Mouse (Mus musculus): ENCODE results near the gene Cog6.

Gene Cog6

GRCm38 (mm10) chr3:52955481-52956019 lies 61.5 kb downstream of the Cog6 start:
- peaks cover 25% of the 10 kb centered on the region for H3K27me3 ChIP-seq (ENCODE audit: insufficient read depth, low read length)
- TF ChIP-seq NANOG (IDR thresholded peaks at IDR 0.05; ENCODE audit: borderline replicate concordance, low read length), result no peak
- TF ChIP-seq CTCF (conservative IDR thresholded peaks at IDR 0.05; ENCODE audit: low read length), result no peak
- TF ChIP-seq POU5F1 (IDR thresholded peaks at IDR 0.05; ENCODE audit: borderline replicate concordance, low read length), result no peak
- no peaks in the 10 kb centered on the region for H3K36me3 ChIP-seq (ENCODE audit: insufficient read depth, low read length)
- H3K9me3 ChIP-seq (ENCODE audit: low read length), result peaks cover 12% of the 10 kb centered on the region
- H3K4me3 ChIP-seq (replicated peaks; ENCODE audit: low read length), result no peak overlapping the region
- peaks cover 33% of the 10 kb centered on the region for H3K4me1 ChIP-seq (replicated peaks; ENCODE audit: low read depth, low read length)

DNA sequence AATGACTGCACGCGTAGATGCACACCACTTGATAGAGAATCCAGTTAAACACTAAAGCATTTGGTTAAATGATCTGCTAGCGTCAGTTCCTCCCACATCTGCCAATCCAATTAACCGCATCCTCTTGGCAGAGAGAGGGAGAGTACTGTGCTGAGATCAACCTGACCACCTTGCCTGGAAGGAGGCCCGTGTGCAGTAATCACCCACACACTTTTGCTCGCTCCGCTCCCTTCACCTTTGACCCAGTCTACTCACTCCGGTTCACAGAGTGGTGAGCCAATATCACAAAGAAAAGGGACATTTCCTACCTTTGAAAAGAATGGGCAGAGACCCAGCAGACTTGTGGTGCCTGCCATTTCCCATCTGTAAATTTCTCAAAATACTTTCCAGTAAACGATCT lies 62.4 kb downstream of the Cog6 start:
- peaks cover 33% of the 10 kb centered on the region for H3K4me1 ChIP-seq (replicated peaks; ENCODE audit: low read depth, low read length)
- peaks cover 20% of the 10 kb centered on the region for H3K27me3 ChIP-seq (ENCODE audit: insufficient read depth, low read length)
- no peak overlapping the region for H3K4me3 ChIP-seq (replicated peaks; ENCODE audit: low read length)
- peaks cover 12% of the 10 kb centered on the region for H3K9me3 ChIP-seq (ENCODE audit: low read length)
- no peak for TF ChIP-seq CTCF (conservative IDR thresholded peaks at IDR 0.05; ENCODE audit: low read length)
- no peak for TF ChIP-seq NANOG (IDR thresholded peaks at IDR 0.05; ENCODE audit: borderline replicate concordance, low read length)
- TF ChIP-seq POU5F1 (IDR thresholded peaks at IDR 0.05; ENCODE audit: borderline replicate concordance, low read length), result no peak
- no peaks in the 10 kb centered on the region for H3K36me3 ChIP-seq (ENCODE audit: insufficient read depth, low read length)

GRCm38 (mm10) chr3:52953831-52954230 lies 63.2 kb downstream of the Cog6 start:
- H3K36me3 ChIP-seq (ENCODE audit: insufficient read depth, low read length), result no peaks in the 10 kb centered on the region
- peaks cover 33% of the 10 kb centered on the region for H3K4me1 ChIP-seq (replicated peaks; ENCODE audit: low read depth, low read length)
- TF ChIP-seq NANOG (IDR thresholded peaks at IDR 0.05; ENCODE audit: borderline replicate concordance, low read length) (no peak), CTCF (conservative IDR thresholded peaks at IDR 0.05; ENCODE audit: low read length) (no peak), POU5F1 (IDR thresholded peaks at IDR 0.05; ENCODE audit: borderline replicate concordance, low read length) (no peak)
- H3K27me3 ChIP-seq (ENCODE audit: insufficient read depth, low read length), result peaks cover 20% of the 10 kb centered on the region
- H3K9me3 ChIP-seq (ENCODE audit: low read length), result peaks cover 12% of the 10 kb centered on the region
- H3K4me3 ChIP-seq (replicated peaks; ENCODE audit: low read length), result no peak overlapping the region

- no peaks in the 10 kb centered on the region for H3K27me3 ChIP-seq (ENCODE audit: insufficient read depth, low read length)
- no peak for TF ChIP-seq POU5F1 (IDR thresholded peaks at IDR 0.05; ENCODE audit: borderline replicate concordance, low read length)
- TF ChIP-seq NANOG (IDR thresholded peaks at IDR 0.05; ENCODE audit: borderline replicate concordance, low read length), result no peak
- no peak for TF ChIP-seq CTCF (conservative IDR thresholded peaks at IDR 0.05; ENCODE audit: low read length)
- no peaks in the 10 kb centered on the region for H3K4me1 ChIP-seq (replicated peaks; ENCODE audit: low read depth, low read length)
Measured at GRCm38 (mm10) chr3:52948824-52949223, 68.2 kb downstream of the Cog6 start.

DNA sequence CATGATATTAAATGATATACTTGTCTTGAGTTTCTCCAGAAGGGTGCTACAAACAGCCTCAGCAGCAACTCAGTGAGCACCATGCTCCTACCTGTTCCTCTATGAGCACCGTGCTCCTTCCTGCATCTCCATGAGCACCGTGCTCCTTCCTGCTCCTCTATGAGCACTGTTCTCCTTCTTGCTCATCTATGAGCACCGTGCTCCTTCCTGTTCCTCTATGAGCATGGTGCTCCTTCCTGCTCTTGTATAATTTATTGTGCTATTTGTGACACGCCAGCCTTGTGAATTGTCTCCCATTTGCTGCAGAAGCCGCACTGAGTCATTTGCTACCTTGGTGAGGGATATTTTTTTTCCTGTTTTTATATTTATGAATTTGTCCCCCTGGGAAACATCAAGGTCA lies 69.6 kb downstream of the Cog6 start:
- Histone ChIP-seq H3K4me3 (replicated peaks; ENCODE audit: low read length) (no peak overlapping the region), H3K4me1 (replicated peaks; ENCODE audit: low read depth, low read length) (no peaks in the 10 kb centered on the region), H3K36me3 (ENCODE audit: insufficient read depth, low read length) (no peaks in the 10 kb centered on the region), H3K27me3 (ENCODE audit: insufficient read depth, low read length) (no peaks in the 10 kb centered on the region), H3K9me3 (ENCODE audit: low read length) (no peaks in the 10 kb centered on the region)
- TF ChIP-seq NANOG (IDR thresholded peaks at IDR 0.05; ENCODE audit: borderline replicate concordance, low read length), result no peak
- no peak for TF ChIP-seq POU5F1 (IDR thresholded peaks at IDR 0.05; ENCODE audit: borderline replicate concordance, low read length)
- TF ChIP-seq CTCF (conservative IDR thresholded peaks at IDR 0.05; ENCODE audit: low read length), result no peak

More at GRCm38 (mm10) chr3:52948824-52949223, 68.2 kb downstream of the Cog6 start:
- Histone ChIP-seq H3K4me3 (replicated peaks; ENCODE audit: low read length) (no peak overlapping the region), H3K9me3 (ENCODE audit: low read length) (no peaks in the 10 kb centered on the region), H3K36me3 (ENCODE audit: insufficient read depth, low read length) (no peaks in the 10 kb centered on the region)

DNA sequence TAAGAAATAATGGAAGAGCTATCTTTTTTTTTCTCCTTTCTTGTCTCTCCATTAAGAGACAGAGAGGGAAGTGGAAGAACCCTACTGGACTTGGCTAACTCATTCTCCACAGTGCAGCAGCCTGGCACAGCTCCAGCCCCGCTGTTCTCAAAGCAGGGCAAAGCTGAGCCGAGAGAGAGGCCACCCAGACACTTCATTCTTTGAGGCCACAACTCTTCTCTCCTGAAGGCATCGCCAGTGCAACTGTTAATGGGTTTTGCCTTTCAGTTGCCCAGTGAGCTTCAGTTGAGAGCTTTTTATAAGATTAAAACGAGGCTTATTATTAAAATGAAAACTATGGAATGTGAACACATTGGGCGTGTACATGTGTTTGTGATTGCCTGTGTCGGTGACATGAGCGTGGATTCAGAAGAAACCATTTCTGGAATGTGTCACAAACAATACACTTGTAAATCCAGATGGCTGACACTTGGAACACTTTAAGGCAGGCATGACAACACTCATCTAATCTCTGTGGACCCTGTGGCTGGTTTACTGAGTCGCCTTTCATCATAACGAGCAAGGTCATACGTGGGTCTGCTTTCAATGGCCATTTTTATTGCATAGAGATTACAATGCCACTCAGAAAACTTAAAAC lies 76.1 kb downstream of the Cog6 start:
- no peaks in the 10 kb centered on the region for H3K36me3 ChIP-seq (ENCODE audit: insufficient read depth, low read length)
- H3K27me3 ChIP-seq (ENCODE audit: insufficient read depth, low read length), result no peaks in the 10 kb centered on the region
- no peak overlapping the region for H3K4me3 ChIP-seq (replicated peaks; ENCODE audit: low read length)
- H3K4me1 ChIP-seq (replicated peaks; ENCODE audit: low read depth, low read length), result no peaks in the 10 kb centered on the region
- H3K9me3 ChIP-seq (ENCODE audit: low read length), result no peaks in the 10 kb centered on the region
- TF ChIP-seq NANOG (IDR thresholded peaks at IDR 0.05; ENCODE audit: borderline replicate concordance, low read length), result no peak
- no peak for TF ChIP-seq CTCF (conservative IDR thresholded peaks at IDR 0.05; ENCODE audit: low read length)
- TF ChIP-seq POU5F1 (IDR thresholded peaks at IDR 0.05; ENCODE audit: borderline replicate concordance, low read length), result no peak

DNA sequence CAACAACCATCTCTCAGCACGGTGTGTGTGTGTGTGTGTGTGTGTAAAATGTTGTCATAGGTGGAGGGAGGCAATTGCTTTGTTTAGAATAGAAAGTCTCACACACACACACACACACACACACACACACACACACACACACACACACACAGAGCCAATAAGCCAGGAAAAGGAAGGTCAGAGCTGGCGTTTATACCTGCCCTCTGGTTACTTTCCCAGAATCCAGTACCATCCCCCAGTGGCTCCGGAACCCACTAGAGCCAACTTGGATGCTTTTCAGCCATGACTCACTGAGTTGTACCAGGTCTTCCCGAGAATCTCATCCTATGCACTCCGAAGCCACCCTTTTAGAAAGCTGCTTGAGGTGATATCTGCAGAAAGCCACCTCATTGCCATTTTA lies 78.6 kb downstream of the Cog6 start:
- no peaks in the 10 kb centered on the region for H3K27me3 ChIP-seq (ENCODE audit: insufficient read depth, low read length)
- no peaks in the 10 kb centered on the region for H3K4me1 ChIP-seq (replicated peaks; ENCODE audit: low read depth, low read length)
- no peak overlapping the region for H3K4me3 ChIP-seq (replicated peaks; ENCODE audit: low read length)
- no peaks in the 10 kb centered on the region for H3K9me3 ChIP-seq (ENCODE audit: low read length)
- no peaks in the 10 kb centered on the region for H3K36me3 ChIP-seq (ENCODE audit: insufficient read depth, low read length)
- TF ChIP-seq CTCF (conservative IDR thresholded peaks at IDR 0.05; ENCODE audit: low read length) (no peak), POU5F1 (IDR thresholded peaks at IDR 0.05; ENCODE audit: borderline replicate concordance, low read length) (no peak), NANOG (IDR thresholded peaks at IDR 0.05; ENCODE audit: borderline replicate concordance, low read length) (no peak)

- TF ChIP-seq POU5F1 (IDR thresholded peaks at IDR 0.05; ENCODE audit: borderline replicate concordance, low read length), result no peak
- no peak for TF ChIP-seq CTCF (conservative IDR thresholded peaks at IDR 0.05; ENCODE audit: low read length)
- no peak for TF ChIP-seq NANOG (IDR thresholded peaks at IDR 0.05; ENCODE audit: borderline replicate concordance, low read length)
- H3K27me3 ChIP-seq (ENCODE audit: insufficient read depth, low read length), result peaks cover 3% of the 10 kb centered on the region; the same call in 1 of the 2 replicates
- H3K9me3 ChIP-seq (ENCODE audit: low read length), result no peaks in the 10 kb centered on the region
- no peak overlapping the region for H3K4me3 ChIP-seq (replicated peaks; ENCODE audit: low read length)
- H3K36me3 ChIP-seq (ENCODE audit: insufficient read depth, low read length), result no peaks in the 10 kb centered on the region
- no peaks in the 10 kb centered on the region for H3K4me1 ChIP-seq (replicated peaks; ENCODE audit: low read depth, low read length)
Measured at GRCm38 (mm10) chr3:52937739-52938306, 79.2 kb downstream of the Cog6 start.
